Mouse (Mus musculus): ENCODE measurements around the gene Slc16a5. TPM values are rescaled to one million over a fixed set of nuclear protein-coding genes. Genes with fewer than 3 reads are reported as not detected.

The Slc16a5 gene
- total and polyA plus RNA-seq, 3 experiments = 0.06 TPM; not detected in 2

- TF ChIP-seq EP300 (IDR thresholded peaks at IDR 0.05; ENCODE audit: insufficient read depth, low read depth, low read length) (no peak), CTCF (IDR thresholded peaks at IDR 0.05) (no peak), POLR2A (IDR thresholded peaks at IDR 0.05; ENCODE audit: insufficient read depth, low read depth, low read length) (no peak)
- no peaks in the 10 kb centered on the region for H3K79me2 ChIP-seq (replicated peaks; ENCODE audit: control insufficient read depth, insufficient read depth, low read length)
- WGBS = 25% methylated on average over 6 of the region's 6 CpGs
- H3K36me3 ChIP-seq (ENCODE audit: control insufficient read depth, insufficient read depth, low read length) = no peaks in the 10 kb centered on the region
- intact Hi-C loops (cut with DNase I) = no loop called here
- H3K4me3 ChIP-seq = no peak overlapping the region
- H3K27me3 ChIP-seq (ENCODE audit: control insufficient read depth, insufficient read depth, low read length) = no peaks in the 10 kb centered on the region
- H3K27ac ChIP-seq = no peak overlapping the region
- DNase-seq = no peak
- no peaks in the 10 kb centered on the region for H3K4me1 ChIP-seq (ENCODE audit: control insufficient read depth, insufficient read depth, low read length)
- no peak overlapping the region for H3K9ac ChIP-seq (ENCODE audit: low read depth, low read length)
Observed at GRCm38 (mm10) chr11:115457405-115457804, 4.9 kb upstream of the Slc16a5 start.

GRCm38 (mm10) chr11:115460976-115461375, 1.3 kb upstream of the Slc16a5 start:
- Histone ChIP-seq H3K79me2 (replicated peaks; ENCODE audit: control insufficient read depth, insufficient read depth, low read length) (no peaks in the 10 kb centered on the region), H3K9ac (ENCODE audit: low read depth, low read length) (no peak overlapping the region), H3K4me3 (no peak overlapping the region), H3K36me3 (ENCODE audit: control insufficient read depth, insufficient read depth, low read length) (no peaks in the 10 kb centered on the region), H3K4me1 (ENCODE audit: control insufficient read depth, insufficient read depth, low read length) (no peaks in the 10 kb centered on the region), H3K27me3 (ENCODE audit: control insufficient read depth, insufficient read depth, low read length) (no peaks in the 10 kb centered on the region), H3K27ac (no peak overlapping the region)
- 40% methylated on average over 8 of the region's 8 CpGs for WGBS
- DNase-seq = no peak
- intact Hi-C loops (cut with DNase I) = no loop called here
- TF ChIP-seq POLR2A (IDR thresholded peaks at IDR 0.05; ENCODE audit: insufficient read depth, low read depth, low read length) = no peak
- TF ChIP-seq CTCF (IDR thresholded peaks at IDR 0.05) = peak; percentile 34

GRCm38 (mm10) chr11:115461846-115462242, 430 bp upstream of the Slc16a5 start:
- Histone ChIP-seq H3K36me3 (ENCODE audit: control insufficient read depth, insufficient read depth, low read length) (no peaks in the 10 kb centered on the region), H3K27me3 (ENCODE audit: control insufficient read depth, insufficient read depth, low read length) (no peaks in the 10 kb centered on the region), H3K4me1 (ENCODE audit: control insufficient read depth, insufficient read depth, low read length) (no peaks in the 10 kb centered on the region), H3K27ac (no peak overlapping the region), H3K79me2 (replicated peaks; ENCODE audit: control insufficient read depth, insufficient read depth, low read length) (no peaks in the 10 kb centered on the region), H3K9ac (ENCODE audit: low read depth, low read length) (no peak overlapping the region), H3K4me3 (no peak overlapping the region)
- intact Hi-C loops (cut with DNase I) = no loop called here
- TF ChIP-seq POLR2A (IDR thresholded peaks at IDR 0.05; ENCODE audit: insufficient read depth, low read depth, low read length) (no peak), EP300 (IDR thresholded peaks at IDR 0.05; ENCODE audit: insufficient read depth, low read depth, low read length) (no peak), CTCF (IDR thresholded peaks at IDR 0.05) (no peak)
- 79% methylated on average over 5 of the region's 5 CpGs for WGBS
- no peak for DNase-seq

GRCm38 (mm10) chr11:115463397-115463796, 1.1 kb downstream of the Slc16a5 start:
- TF ChIP-seq EP300 (IDR thresholded peaks at IDR 0.05; ENCODE audit: insufficient read depth, low read depth, low read length) (no peak), CTCF (IDR thresholded peaks at IDR 0.05) (no peak), POLR2A (IDR thresholded peaks at IDR 0.05; ENCODE audit: insufficient read depth, low read depth, low read length) (no peak)
- no peak for DNase-seq
- Histone ChIP-seq H3K9ac (ENCODE audit: low read depth, low read length) (no peak overlapping the region), H3K79me2 (replicated peaks; ENCODE audit: control insufficient read depth, insufficient read depth, low read length) (no peaks in the 10 kb centered on the region), H3K4me1 (ENCODE audit: control insufficient read depth, insufficient read depth, low read length) (no peaks in the 10 kb centered on the region; the same call in 1 of the 2 replicates), H3K27me3 (ENCODE audit: control insufficient read depth, insufficient read depth, low read length) (no peaks in the 10 kb centered on the region), H3K4me3 (no peak overlapping the region), H3K27ac (no peak overlapping the region), H3K36me3 (ENCODE audit: control insufficient read depth, insufficient read depth, low read length) (no peaks in the 10 kb centered on the region)
- intact Hi-C loops (cut with DNase I) = no loop called here
- 68% methylated on average over 11 of the region's 11 CpGs for WGBS

GRCm38 (mm10) chr11:115464851-115465250, 2.6 kb downstream of the Slc16a5 start:
- no peak overlapping the region for H3K4me3 ChIP-seq
- TF ChIP-seq POLR2A (IDR thresholded peaks at IDR 0.05; ENCODE audit: insufficient read depth, low read depth, low read length) = no peak
- no peaks in the 10 kb centered on the region; the same call in 1 of the 2 replicates for H3K4me1 ChIP-seq (ENCODE audit: control insufficient read depth, insufficient read depth, low read length)
- intact Hi-C loops (cut with DNase I) = no loop called here
- H3K79me2 ChIP-seq (replicated peaks; ENCODE audit: control insufficient read depth, insufficient read depth, low read length) = no peaks in the 10 kb centered on the region
- WGBS = 89% methylated on average over 8 of the region's 8 CpGs
- no peaks in the 10 kb centered on the region for H3K36me3 ChIP-seq (ENCODE audit: control insufficient read depth, insufficient read depth, low read length)
- no peak for DNase-seq
- H3K27ac ChIP-seq = no peak overlapping the region
- no peaks in the 10 kb centered on the region for H3K27me3 ChIP-seq (ENCODE audit: control insufficient read depth, insufficient read depth, low read length)
- H3K9ac ChIP-seq (ENCODE audit: low read depth, low read length) = no peak overlapping the region

GRCm38 (mm10) chr11:115467217-115467618, 4.9 kb downstream of the Slc16a5 start:
- TF ChIP-seq EP300 (IDR thresholded peaks at IDR 0.05; ENCODE audit: insufficient read depth, low read depth, low read length) = no peak
- TF ChIP-seq POLR2A (IDR thresholded peaks at IDR 0.05; ENCODE audit: insufficient read depth, low read depth, low read length) = no peak
- no peak for TF ChIP-seq CTCF (IDR thresholded peaks at IDR 0.05)
- DNase-seq = no peak
- no peak overlapping the region for H3K27ac ChIP-seq
- no peaks in the 10 kb centered on the region for H3K27me3 ChIP-seq (ENCODE audit: control insufficient read depth, insufficient read depth, low read length)
- H3K36me3 ChIP-seq (ENCODE audit: control insufficient read depth, insufficient read depth, low read length) = no peaks in the 10 kb centered on the region
- no peaks in the 10 kb centered on the region; the same call in 1 of the 2 replicates for H3K4me1 ChIP-seq (ENCODE audit: control insufficient read depth, insufficient read depth, low read length)
- WGBS = 58% methylated on average over 4 of the region's 4 CpGs
- H3K9ac ChIP-seq (ENCODE audit: low read depth, low read length) = no peak overlapping the region
- no peaks in the 10 kb centered on the region for H3K79me2 ChIP-seq (replicated peaks; ENCODE audit: control insufficient read depth, insufficient read depth, low read length)
- no peak overlapping the region for H3K4me3 ChIP-seq
- intact Hi-C loops (cut with DNase I) = no loop called here
